Mouse (Mus musculus) myocyte (in vitro differentiated cells): ENCODE data around the gene Snx19. TPM values are rescaled to one million over a fixed set of nuclear protein-coding genes. Genes with fewer than 3 reads are reported as not detected.

Experiments used
- H3K27me3 ChIP-seq: one replicate; pipeline ENCODE4 v1.6.1; 2011; ENCODE audit not compliant: control insufficient read depth, insufficient read depth, insufficient read length
- H3K36me3 ChIP-seq: one replicate; pipeline ENCODE4 v1.6.1; 2011; ENCODE audit not compliant: control insufficient read depth, insufficient read depth
- H3K4me2 ChIP-seq: one replicate; pipeline ENCODE4 v1.6.1; 2011; ENCODE audit warnings: low read depth, control low read depth
- H3K4me3 ChIP-seq: one replicate; pipeline ENCODE4 v1.5.1; 2011; ENCODE audit warnings: mild to moderate bottlenecking, control low read depth, moderate library complexity
- H3K79me2 ChIP-seq: one replicate; pipeline ENCODE4 v1.6.1; 2011; ENCODE audit not compliant: control insufficient read depth, insufficient read depth
- H3ac ChIP-seq: one replicate; pipeline ENCODE4 v1.6.1; 2011; ENCODE audit not compliant: control insufficient read depth, insufficient read length
- CEBPB ChIP-seq: IDR thresholded peaks from 2 replicates; pipeline ENCODE4 v1.6.1; 2011; ENCODE audit warnings: mild to moderate bottlenecking, moderate library complexity; ENCODE audit not compliant: poor library complexity, insufficient read depth, severe bottlenecking
- E2F4 ChIP-seq: IDR thresholded peaks from one replicate; pipeline ENCODE4 v1.6.1; 2011; ENCODE audit warnings: mild to moderate bottlenecking, control low read depth, moderate library complexity; ENCODE audit not compliant: insufficient read depth
- MAX ChIP-seq: IDR thresholded peaks from one replicate; pipeline ENCODE4 v1.6.1; 2011; ENCODE audit warnings: low read depth, mild to moderate bottlenecking, control low read depth
- MYOD1 ChIP-seq, 3 experiments: IDR thresholded peaks; one replicate each; pipeline ENCODE4 v1.6.1; 2011; ENCODE audit warnings: control low read depth in 2 of 3, low read depth in 2 of 3, mild to moderate bottlenecking in 2 of 3, moderate library complexity in 1 of 3; ENCODE audit not compliant: insufficient read length in 2 of 3, control insufficient read depth in 1 of 3
- MYOG ChIP-seq, 3 experiments: IDR thresholded peaks; one replicate each; pipeline ENCODE4 v1.6.1; 2011; ENCODE audit warnings: control low read depth in 2 of 3, low read depth in 2 of 3, mild to moderate bottlenecking in 2 of 3; ENCODE audit not compliant: insufficient read length in 2 of 3, control insufficient read depth in 1 of 3, insufficient read depth in 1 of 3
- POLR2A ChIP-seq: IDR thresholded peaks from one replicate; pipeline ENCODE4 v1.6.1; 2011; ENCODE audit warnings: low read depth, mild to moderate bottlenecking, control low read depth, moderate library complexity; ENCODE audit not compliant: insufficient read length
- POLR2AphosphoS2 ChIP-seq: IDR thresholded peaks from one replicate; pipeline ENCODE4 v1.6.1; 2011; ENCODE audit warnings: low read depth, control low read depth; ENCODE audit not compliant: insufficient read length
- REST ChIP-seq: IDR thresholded peaks from one replicate; pipeline ENCODE4 v1.6.1; 2011; ENCODE audit warnings: mild to moderate bottlenecking, control low read depth, moderate library complexity; ENCODE audit not compliant: insufficient read depth, insufficient read length
- SRF ChIP-seq: IDR thresholded peaks from one replicate; pipeline ENCODE4 v1.6.1; 2011; ENCODE audit warnings: low read depth; ENCODE audit not compliant: control insufficient read depth, insufficient read length
- TCF12 ChIP-seq: IDR thresholded peaks from one replicate; pipeline ENCODE4 v1.6.1; 2011; ENCODE audit warnings: mild to moderate bottlenecking, control low read depth; ENCODE audit not compliant: poor library complexity, insufficient read depth, severe bottlenecking
- TCF3 ChIP-seq: IDR thresholded peaks from one replicate; pipeline ENCODE4 v1.6.1; 2011; ENCODE audit warnings: low read depth, control low read depth; ENCODE audit not compliant: insufficient read length
- USF1 ChIP-seq: IDR thresholded peaks from one replicate; pipeline ENCODE4 v1.6.1; 2011; ENCODE audit warnings: low read depth, mild to moderate bottlenecking, control low read depth, moderate library complexity
- polyA plus RNA-seq: library from polyadenylated mRNA; unstranded; fragments of >200 nt; fragmentation: generic; extraction: Trizol; gene quantifications from one replicate; pipeline ENCODE4 v1.2.1, GENCODE M21; 2012; ENCODE audit warnings: missing spikeins

Gene Snx19
- polyA plus RNA-seq, 1 experiment: 19.4 TPM

- H3ac ChIP-seq: no peak overlapping the region
- no peak overlapping the region for H3K4me2 ChIP-seq
- H3K36me3 ChIP-seq: peaks cover 30% of the 10 kb centered on the region
- H3K79me2 ChIP-seq: no peaks in the 10 kb centered on the region
- H3K4me3 ChIP-seq: no peak overlapping the region
- no peak for TF ChIP-seq POLR2A
- no peak for TF ChIP-seq SRF
- no peak for TF ChIP-seq POLR2AphosphoS2
- H3K27me3 ChIP-seq: no peaks in the 10 kb centered on the region
These were observed 18.6 kb downstream of the Snx19 start for GRCm38 (mm10) chr9:30445232-30446085.

GRCm38 (mm10) chr9:30446126-30446525, 19.2 kb downstream of the Snx19 start:
- no peak overlapping the region for H3K4me3 ChIP-seq
- peaks cover 25% of the 10 kb centered on the region for H3K36me3 ChIP-seq
- no peaks in the 10 kb centered on the region for H3K27me3 ChIP-seq
- no peak for TF ChIP-seq POLR2AphosphoS2
- no peak for TF ChIP-seq E2F4
- no peak for TF ChIP-seq USF1
- TF ChIP-seq CEBPB: no peak
- no peak for TF ChIP-seq MYOD1 (IDR thresholded peaks at IDR 0.05; ENCODE audit: control insufficient read depth in 1 of 3, insufficient read length in 2 of 3, low read depth in 2 of 3)
- TF ChIP-seq MAX: no peak
- TF ChIP-seq TCF12: no peak
- no peak for TF ChIP-seq POLR2A
- TF ChIP-seq MYOG (IDR thresholded peaks at IDR 0.05; ENCODE audit: control insufficient read depth in 1 of 3, insufficient read depth in 1 of 3, insufficient read length in 2 of 3, low read depth in 2 of 3): no peak
- TF ChIP-seq SRF: no peak
- TF ChIP-seq TCF3: no peak
- TF ChIP-seq REST: no peak
- H3ac ChIP-seq: no peak overlapping the region
- H3K79me2 ChIP-seq: no peaks in the 10 kb centered on the region
- H3K4me2 ChIP-seq: no peak overlapping the region

GRCm38 (mm10) chr9:30448459-30448858, 21.6 kb downstream of the Snx19 start:
- Histone ChIP-seq H3K36me3 (peaks cover 34% of the 10 kb centered on the region), H3K4me3 (no peak overlapping the region)

GRCm38 (mm10) chr9:30449862-30450261, 23.0 kb downstream of the Snx19 start:
- Histone ChIP-seq H3ac (no peak overlapping the region), H3K27me3 (no peaks in the 10 kb centered on the region), H3K36me3 (peaks cover 23% of the 10 kb centered on the region), H3K4me2 (no peak overlapping the region), H3K79me2 (no peaks in the 10 kb centered on the region), H3K4me3 (no peak overlapping the region)
- TF ChIP-seq TCF12 (no peak), POLR2A (no peak), TCF3 (no peak), MYOD1 (IDR thresholded peaks at IDR 0.05; ENCODE audit: control insufficient read depth in 1 of 3, insufficient read length in 2 of 3, low read depth in 2 of 3) (no peak), USF1 (no peak), POLR2AphosphoS2 (no peak), REST (no peak), CEBPB (no peak), MYOG (IDR thresholded peaks at IDR 0.05; ENCODE audit: control insufficient read depth in 1 of 3, insufficient read depth in 1 of 3, insufficient read length in 2 of 3, low read depth in 2 of 3) (no peak), SRF (no peak), MAX (no peak), E2F4 (no peak)

More at GRCm38 (mm10) chr9:30448459-30448858, 21.6 kb downstream of the Snx19 start:
- Histone ChIP-seq H3K79me2 (no peaks in the 10 kb centered on the region), H3K4me2 (no peak overlapping the region), H3ac (no peak overlapping the region), H3K27me3 (no peaks in the 10 kb centered on the region)
- TF ChIP-seq USF1: no peak
- TF ChIP-seq TCF12: no peak
- no peak for TF ChIP-seq POLR2A
- TF ChIP-seq POLR2AphosphoS2: no peak
- no peak for TF ChIP-seq CEBPB
- TF ChIP-seq SRF: no peak

- Histone ChIP-seq H3K4me3 (no peak overlapping the region), H3K4me2 (no peak overlapping the region), H3ac (no peak overlapping the region), H3K79me2 (no peaks in the 10 kb centered on the region), H3K36me3 (peaks cover 23% of the 10 kb centered on the region), H3K27me3 (no peaks in the 10 kb centered on the region)
- no peak for TF ChIP-seq POLR2A
- TF ChIP-seq TCF3: no peak
- TF ChIP-seq E2F4: no peak
- TF ChIP-seq USF1: no peak
- no peak for TF ChIP-seq SRF
- TF ChIP-seq MYOD1 (IDR thresholded peaks at IDR 0.05; ENCODE audit: control insufficient read depth in 1 of 3, insufficient read length in 2 of 3, low read depth in 2 of 3): no peak
- no peak for TF ChIP-seq CEBPB
- no peak for TF ChIP-seq MYOG (IDR thresholded peaks at IDR 0.05; ENCODE audit: control insufficient read depth in 1 of 3, insufficient read depth in 1 of 3, insufficient read length in 2 of 3, low read depth in 2 of 3)
- no peak for TF ChIP-seq TCF12
- no peak for TF ChIP-seq POLR2AphosphoS2
- TF ChIP-seq REST: no peak
- no peak for TF ChIP-seq MAX
These were observed 23.9 kb downstream of the Snx19 start for GRCm38 (mm10) chr9:30450834-30451233.

- Histone ChIP-seq H3ac (no peak overlapping the region), H3K79me2 (no peaks in the 10 kb centered on the region), H3K4me3 (no peak overlapping the region), H3K27me3 (no peaks in the 10 kb centered on the region), H3K36me3 (peaks cover 21% of the 10 kb centered on the region), H3K4me2 (no peak overlapping the region)
- TF ChIP-seq POLR2A (no peak), USF1 (no peak), REST (no peak), MAX (no peak), TCF12 (no peak), POLR2AphosphoS2 (no peak), SRF (no peak), CEBPB (no peak), TCF3 (no peak), MYOD1 (IDR thresholded peaks at IDR 0.05; ENCODE audit: control insufficient read depth in 1 of 3, insufficient read length in 2 of 3, low read depth in 2 of 3) (no peak), E2F4 (no peak)
These were observed 27.6 kb downstream of the Snx19 start for GRCm38 (mm10) chr9:30454527-30454926.
